Comparison of ENCODE assay signal across 8 mouse cellular contexts in the genomic region with DNA sequence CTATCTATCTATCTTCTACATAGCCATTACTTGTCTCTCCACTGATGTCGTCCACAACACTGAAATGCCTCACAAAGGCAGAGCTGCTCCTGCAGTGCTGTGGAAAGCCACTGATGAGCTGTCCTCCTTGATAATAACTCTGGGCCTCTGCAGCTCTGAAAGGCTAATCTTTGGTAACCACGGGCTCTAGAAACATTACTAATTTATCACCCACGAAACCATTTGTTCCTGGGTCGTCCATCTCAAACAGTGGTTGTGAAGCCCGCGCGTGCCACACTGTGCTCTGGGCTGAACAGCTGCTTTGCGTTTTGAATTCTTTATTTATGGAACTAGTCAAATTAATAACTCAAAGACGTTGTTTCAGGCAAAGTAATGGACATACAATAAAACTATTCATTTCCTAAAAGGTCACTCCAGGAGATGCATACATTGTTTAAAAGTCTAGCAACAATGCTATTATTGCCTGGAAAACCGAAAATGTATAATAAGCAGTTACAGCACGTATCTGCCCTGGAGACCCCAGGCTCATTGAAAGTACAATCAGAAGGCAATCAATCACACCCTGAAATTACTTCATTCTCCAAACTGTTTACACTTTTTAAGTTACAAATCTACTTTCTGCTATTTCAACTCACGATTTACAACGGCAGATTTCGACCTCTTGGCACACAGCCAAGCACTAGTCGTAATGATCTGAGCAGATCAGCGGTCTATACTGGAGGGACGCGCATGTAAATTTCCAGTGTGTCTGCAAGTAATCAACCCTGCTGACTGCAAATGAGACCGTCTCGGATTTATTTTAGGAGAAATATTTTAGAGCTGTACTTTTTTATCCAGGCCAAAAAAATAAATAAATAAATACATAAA.
DNase-seq lines count a peak whose midpoint lies in the region; ATAC-seq and TF ChIP-seq lines count a peak whose summit lies in the region.

No protein-coding gene starts in this region.

- peaks cover 3% of the 10 kb centered on the region; the same call in 1 of the 2 replicates for H3K4me1 ChIP-seq in forebrain, embryonic 11.5 days (replicated peaks; ENCODE audit: control insufficient read depth, insufficient read depth, low read length)
- peaks cover 25% of the 10 kb centered on the region for H3K4me1 ChIP-seq in forebrain, embryonic 10.5 days
- H3K4me1 ChIP-seq in intestine, embryonic 14.5 days (replicated peaks; ENCODE audit: control insufficient read depth, insufficient read depth, low read length) = peaks cover 42% of the 10 kb centered on the region
- H3K4me1 ChIP-seq in midbrain, embryonic 15.5 days = peaks cover 19% of the 10 kb centered on the region
- no peaks in the 10 kb centered on the region; the same call in 1 of the 2 replicates for H3K4me1 ChIP-seq in thymus, adult 2 months (replicated peaks; ENCODE audit: control insufficient read depth, insufficient read depth, low read length)

- H3K9ac ChIP-seq in forebrain, embryonic 11.5 days (ENCODE audit: low read length) = no peak overlapping the region
- H3K9ac ChIP-seq in intestine, embryonic 14.5 days (ENCODE audit: low read length) = no peak overlapping the region
- H3K9ac ChIP-seq in midbrain, embryonic 15.5 days = no peak overlapping the region

- H3K27me3 ChIP-seq in forebrain, embryonic 11.5 days (ENCODE audit: control insufficient read depth, insufficient read depth, low read length) = no peaks in the 10 kb centered on the region
- H3K27me3 ChIP-seq in forebrain, embryonic 10.5 days (ENCODE audit: poor library complexity, severe bottlenecking) = no peaks in the 10 kb centered on the region
- H3K27me3 ChIP-seq in intestine, embryonic 14.5 days (replicated peaks; ENCODE audit: control insufficient read depth, insufficient read depth, low read length) = no peaks in the 10 kb centered on the region
- no peaks in the 10 kb centered on the region for H3K27me3 ChIP-seq in midbrain, embryonic 15.5 days (replicated peaks)
- no peaks in the 10 kb centered on the region for H3K27me3 ChIP-seq in thymus, adult 2 months (ENCODE audit: control insufficient read depth, insufficient read depth, low read length)

- no peak for TF ChIP-seq POLR2A in thymus, adult 2 months (IDR thresholded peaks at IDR 0.05; ENCODE audit: control insufficient read depth, extremely low read depth, insufficient read depth, low read length, poor library complexity)

- no peak for TF ChIP-seq CTCF in thymus, adult 2 months (IDR thresholded peaks at IDR 0.05; ENCODE audit: borderline replicate concordance, control insufficient read depth, extremely low read depth, insufficient read depth, low read length, poor library complexity)

- H3K9me3 ChIP-seq in forebrain, embryonic 11.5 days (ENCODE audit: control insufficient read depth, low read length) = no peaks in the 10 kb centered on the region
- no peaks in the 10 kb centered on the region for H3K9me3 ChIP-seq in forebrain, embryonic 10.5 days
- no peaks in the 10 kb centered on the region for H3K9me3 ChIP-seq in intestine, embryonic 14.5 days (ENCODE audit: control insufficient read depth, low read length)
- no peaks in the 10 kb centered on the region for H3K9me3 ChIP-seq in midbrain, embryonic 15.5 days

- WGBS in forebrain, embryonic 11.5 days = 65% methylated on average over 20 of the region's 20 CpGs
- 85% methylated on average over 20 of the region's 20 CpGs for WGBS in forebrain, embryonic 10.5 days
- WGBS in intestine, embryonic 14.5 days = 10% methylated on average over 20 of the region's 20 CpGs
- 16% methylated on average over 20 of the region's 20 CpGs for WGBS in midbrain, embryonic 15.5 days
- 91% methylated on average over 20 of the region's 20 CpGs for WGBS in thymus, adult 2 months

- no peaks in the 10 kb centered on the region for H3K36me3 ChIP-seq in forebrain, embryonic 11.5 days (ENCODE audit: control insufficient read depth, insufficient read depth, low read length)
- H3K36me3 ChIP-seq in forebrain, embryonic 10.5 days (replicated peaks) = no peaks in the 10 kb centered on the region
- H3K36me3 ChIP-seq in intestine, embryonic 14.5 days (ENCODE audit: control insufficient read depth, insufficient read depth, low read length) = peaks cover 6% of the 10 kb centered on the region; the same call in 1 of the 2 replicates
- H3K36me3 ChIP-seq in midbrain, embryonic 15.5 days (replicated peaks) = no peaks in the 10 kb centered on the region
- no peaks in the 10 kb centered on the region for H3K36me3 ChIP-seq in thymus, adult 2 months (ENCODE audit: control insufficient read depth, insufficient read depth, low read length)

- no peak overlapping the region for H3K4me2 ChIP-seq in forebrain, embryonic 11.5 days (ENCODE audit: low read depth, low read length, severe bottlenecking)
- peak overlapping the region; percentile 39 for H3K4me2 ChIP-seq in intestine, embryonic 14.5 days (ENCODE audit: low read length)
- peak overlapping the region; percentile 35 for H3K4me2 ChIP-seq in midbrain, embryonic 15.5 days

- DNase-seq in forebrain, embryonic 11.5 days (ENCODE audit: low spot score) = no peak
- DNase-seq in forebrain, embryonic 10.5 days (ENCODE audit: extremely low spot score, low spot score) = no peak
- peak; percentile 31 for DNase-seq in ES-CJ7 (ENCODE audit: low read depth, low spot score)
- peak; percentile 59 for DNase-seq in embryo, embryonic 11.5 days (ENCODE audit: low read depth, low spot score)
- peak; percentile 79 for DNase-seq in intestine, embryonic 14.5 days (ENCODE audit: low spot score)
- DNase-seq in thymus, adult 2 months = no peak

- no peak overlapping the region for H3K27ac ChIP-seq in forebrain, embryonic 11.5 days (ENCODE audit: low read depth, low read length)
- no peak overlapping the region for H3K27ac ChIP-seq in forebrain, embryonic 10.5 days
- 0 out of 2 replicates have a peak overlapping the region, but pooled peaks have one; percentile 34 for H3K27ac ChIP-seq in intestine, embryonic 14.5 days (ENCODE audit: low read depth)
- H3K27ac ChIP-seq in midbrain, embryonic 15.5 days = peak overlapping the region; percentile 39; the same call in 1 of the 2 replicates
- no peak overlapping the region for H3K27ac ChIP-seq in thymus, adult 2 months (ENCODE audit: control insufficient read depth, insufficient read depth, low read length)

- H3K4me3 ChIP-seq in forebrain, embryonic 11.5 days (ENCODE audit: low read depth, low read length) = no peak overlapping the region
- H3K4me3 ChIP-seq in forebrain, embryonic 10.5 days = no peak overlapping the region
- no peak overlapping the region for H3K4me3 ChIP-seq in intestine, embryonic 14.5 days (ENCODE audit: low read depth, low read length)
- H3K4me3 ChIP-seq in midbrain, embryonic 15.5 days = peak overlapping the region; percentile 1; the same call in 1 of the 2 replicates
- no peak overlapping the region for H3K4me3 ChIP-seq in thymus, adult 2 months (ENCODE audit: control insufficient read depth, insufficient read depth, low read length)

- peak; percentile 49 for ATAC-seq in forebrain, embryonic 11.5 days (replicated peaks; ENCODE audit: low FRiP score)
- ATAC-seq in intestine, embryonic 14.5 days (replicated peaks; ENCODE audit: low FRiP score, low TSS enrichment, low read depth) = peak; percentile 71; the same call in 1 of the 2 replicates
- ATAC-seq in midbrain, embryonic 15.5 days (replicated peaks) = peak; percentile 74; the same call in 1 of the 2 replicates
- no peak for ATAC-seq in monocyte, adult 5-6 weeks (replicated peaks; ENCODE audit: insufficient number of reproducible peaks, low FRiP score, low TSS enrichment, poor library complexity, severe bottlenecking)

Comparison
In these comparisons a context has a peak if more than half of its experiments do, and no peak if none do; other contexts are left out.
1. DNase-seq: peak in ES-CJ7 (single experiment), embryo, embryonic 11.5 days (single experiment) and intestine, embryonic 14.5 days (single experiment); none in forebrain, embryonic 11.5 days (single experiment), forebrain, embryonic 10.5 days (single experiment) and thymus, adult 2 months (single experiment).
2. H3K27ac ChIP-seq: peak in intestine, embryonic 14.5 days (single experiment) and midbrain, embryonic 15.5 days (single experiment); none in forebrain, embryonic 11.5 days (single experiment), forebrain, embryonic 10.5 days (single experiment) and thymus, adult 2 months (single experiment).